Mouse (Mus musculus) MEL (cell line): Measurements from ENCODE around the gene Unc45b. TPM values are rescaled to one million over a fixed set of nuclear protein-coding genes. Genes with fewer than 3 reads are reported as not detected.
A peak's percentile ranks its signal among the peaks of the same experiment; 100 is the strongest.

Source experiments
- DNase-seq: peaks from one replicate; pipeline ENCODE4 v3.0.0; 2011; ENCODE audit warnings: low read depth, low spot score
- H3K27ac ChIP-seq: 2 replicates; pipeline ENCODE4 v1.5.1; 2012; ENCODE audit warnings: low read depth, mild to moderate bottlenecking, control low read depth, low read length, moderate library complexity; ENCODE audit not compliant: control insufficient read depth
- H3K27me3 ChIP-seq, 2 experiments: fragments of 150-350 bp in 1 of 2; sonication (generic) in 1 of 2; 2 replicates each; pipeline ENCODE4 v1.6.1; 2012; ENCODE audit warnings: low read length in 2 of 2, mild to moderate bottlenecking in 2 of 2, improper control_type of control experiment in 1 of 2, moderate library complexity in 1 of 2; ENCODE audit not compliant: insufficient read depth in 2 of 2, control insufficient read depth in 1 of 2
- H3K36me3 ChIP-seq, 2 experiments: 2 replicates each; pipeline ENCODE4 v1.6.1; 2012 to 2014; ENCODE audit warnings: low read length in 2 of 2, improper control_type of control experiment in 1 of 2, inconsistent platforms in 1 of 2, mild to moderate bottlenecking in 1 of 2; ENCODE audit not compliant: insufficient read depth in 2 of 2, control insufficient read depth in 1 of 2
- H3K4me1 ChIP-seq, 2 experiments: fragments of 150-350 bp in 1 of 2; sonication (generic) in 1 of 2; 2 replicates each; pipeline ENCODE4 v1.6.1; 2012; ENCODE audit warnings: low read length in 2 of 2, improper control_type of control experiment in 1 of 2, mild to moderate bottlenecking in 1 of 2; ENCODE audit not compliant: insufficient read depth in 2 of 2, control insufficient read depth in 1 of 2
- H3K4me3 ChIP-seq, 2 experiments: fragments of 150-350 bp in 1 of 2; sonication (generic) in 1 of 2; 2 replicates each; pipeline ENCODE4 v1.5.1; 2012; ENCODE audit warnings: low read depth in 2 of 2, low read length in 2 of 2, mild to moderate bottlenecking in 2 of 2, moderate library complexity in 2 of 2, control low read depth in 1 of 2, improper control_type of control experiment in 1 of 2; ENCODE audit not compliant: control insufficient read depth in 1 of 2, insufficient read depth in 1 of 2
- H3K79me2 ChIP-seq: 2 replicates; pipeline ENCODE4 v1.6.1; 2012; ENCODE audit warnings: mild to moderate bottlenecking, low read length, moderate library complexity; ENCODE audit not compliant: control insufficient read depth, poor library complexity, insufficient read depth
- H3K9ac ChIP-seq: 2 replicates; pipeline ENCODE4 v1.6.1; 2012; ENCODE audit warnings: low read depth, mild to moderate bottlenecking, control low read depth, low read length, moderate library complexity; ENCODE audit not compliant: control insufficient read depth, poor library complexity, severe bottlenecking
- H3K9me3 ChIP-seq: fragments of 150-350 bp; sonication (generic); replicated peaks from 2 replicates; pipeline ENCODE4 v1.6.1; 2012; ENCODE audit warnings: mild to moderate bottlenecking, low read length, improper control_type of control experiment, moderate library complexity; ENCODE audit not compliant: insufficient read depth
- CHD2 ChIP-seq: IDR thresholded peaks from 2 replicates; pipeline ENCODE4 v1.6.1; 2011; ENCODE audit warnings: low read length, improper control_type of control experiment
- CTCF ChIP-seq, 3 experiments: IDR thresholded peaks in 2 of 3; conservative IDR thresholded peaks in 1 of 3; 2 replicates each; pipeline ENCODE4 v1.5.1; 2011 to 2012; ENCODE audit warnings: low read length in 3 of 3, low read depth in 2 of 3, mild to moderate bottlenecking in 2 of 3, improper control_type of control experiment in 1 of 3, inconsistent platforms in 1 of 3, mixed read lengths in 1 of 3, moderate library complexity in 1 of 3; ENCODE audit not compliant: control insufficient read depth in 1 of 3, insufficient read depth in 1 of 3, poor library complexity in 1 of 3, severe bottlenecking in 1 of 3
- ELF1 ChIP-seq: IDR thresholded peaks from 2 replicates; pipeline ENCODE4 v1.6.1; 2014; ENCODE audit warnings: low read depth, mild to moderate bottlenecking, inconsistent platforms, low read length, improper control_type of control experiment, moderate library complexity
- EP300 ChIP-seq, 2 experiments: IDR thresholded peaks; 2 replicates each; pipeline ENCODE4 v1.6.1; 2011; ENCODE audit warnings: improper control_type of control experiment in 2 of 2, low read length in 2 of 2, low read depth in 1 of 2, mild to moderate bottlenecking in 1 of 2
- ETS1 ChIP-seq: IDR thresholded peaks from 2 replicates; pipeline ENCODE4 v1.6.1; 2012; ENCODE audit warnings: low read depth, mild to moderate bottlenecking, inconsistent platforms, low read length, improper control_type of control experiment, moderate library complexity
- GATA1 ChIP-seq: IDR thresholded peaks from 2 replicates; pipeline ENCODE4 v1.6.1; 2011; ENCODE audit warnings: low read depth, low read length, improper control_type of control experiment
- HCFC1 ChIP-seq: IDR thresholded peaks from 2 replicates; pipeline ENCODE4 v1.6.1; 2012; ENCODE audit warnings: low read depth, mild to moderate bottlenecking, inconsistent platforms, low read length, improper control_type of control experiment, moderate library complexity
- JUND ChIP-seq: IDR thresholded peaks from 2 replicates; pipeline ENCODE4 v1.6.1; 2011; ENCODE audit warnings: low read depth, mild to moderate bottlenecking, improper control_type of control experiment, low read length
- MAX ChIP-seq: IDR thresholded peaks from 2 replicates; pipeline ENCODE4 v1.6.1; 2011; ENCODE audit warnings: low read length, improper control_type of control experiment
- MAZ ChIP-seq: IDR thresholded peaks from 2 replicates; pipeline ENCODE4 v1.6.1; 2012; ENCODE audit warnings: low read depth, mild to moderate bottlenecking, inconsistent platforms, low read length, improper control_type of control experiment
- MEF2A ChIP-seq: IDR thresholded peaks from 2 replicates; pipeline ENCODE4 v1.6.1; 2014; ENCODE audit warnings: low read depth, mild to moderate bottlenecking, inconsistent platforms, low read length, improper control_type of control experiment; ENCODE audit not compliant: poor library complexity, insufficient replicate concordance, severe bottlenecking; ENCODE audit errors: extremely low read depth
- MXI1 ChIP-seq: IDR thresholded peaks from 2 replicates; pipeline ENCODE4 v1.6.1; 2011; ENCODE audit warnings: mild to moderate bottlenecking, low read depth, low read length, improper control_type of control experiment
- NRF1 ChIP-seq: IDR thresholded peaks from 2 replicates; pipeline ENCODE4 v1.6.1; 2014; ENCODE audit warnings: low read depth, mild to moderate bottlenecking, inconsistent platforms, low read length, improper control_type of control experiment, moderate library complexity; ENCODE audit not compliant: poor library complexity, insufficient read depth, severe bottlenecking
- POLR2A ChIP-seq, 2 experiments: IDR thresholded peaks; 2 replicates each; pipeline ENCODE4 v1.6.1; 2011 to 2012; ENCODE audit warnings: low read length in 2 of 2, mild to moderate bottlenecking in 2 of 2, control low read depth in 1 of 2, improper control_type of control experiment in 1 of 2, low read depth in 1 of 2, moderate library complexity in 1 of 2; ENCODE audit not compliant: control insufficient read depth in 1 of 2, insufficient read depth in 1 of 2, poor library complexity in 1 of 2
- POLR2AphosphoS2 ChIP-seq: IDR thresholded peaks from 2 replicates; pipeline ENCODE4 v1.6.1; 2011; ENCODE audit warnings: low read length, improper control_type of control experiment
- POLR2AphosphoS5 ChIP-seq: IDR thresholded peaks from 2 replicates; pipeline ENCODE4 v1.6.1; 2012; ENCODE audit warnings: low read depth, borderline replicate concordance, mild to moderate bottlenecking, inconsistent platforms, low read length, moderate library complexity, mixed read lengths
- RAD21 ChIP-seq: IDR thresholded peaks from 2 replicates; pipeline ENCODE4 v1.6.1; 2011; ENCODE audit warnings: mild to moderate bottlenecking, low read depth, low read length, improper control_type of control experiment
- RCOR1 ChIP-seq: IDR thresholded peaks from 2 replicates; pipeline ENCODE4 v1.6.1; 2012; ENCODE audit warnings: low read depth, mild to moderate bottlenecking, inconsistent platforms, low read length, improper control_type of control experiment
- SIN3A ChIP-seq: IDR thresholded peaks from 2 replicates; pipeline ENCODE4 v1.6.1; 2012; ENCODE audit warnings: low read length, improper control_type of control experiment, inconsistent platforms
- TAL1 ChIP-seq: IDR thresholded peaks from 2 replicates; pipeline ENCODE4 v1.6.1; 2012; ENCODE audit warnings: mild to moderate bottlenecking, inconsistent platforms, low read length, moderate library complexity, mixed read lengths
- TCF12 ChIP-seq: IDR thresholded peaks from 2 replicates; pipeline ENCODE4 v1.6.1; 2014; ENCODE audit warnings: low read depth, mild to moderate bottlenecking, inconsistent platforms, low read length, improper control_type of control experiment, moderate library complexity
- UBTF ChIP-seq: IDR thresholded peaks from 2 replicates; pipeline ENCODE4 v1.6.1; 2012; ENCODE audit warnings: low read depth, mild to moderate bottlenecking, inconsistent platforms, low read length, improper control_type of control experiment, moderate library complexity, borderline replicate concordance; ENCODE audit not compliant: insufficient read depth
- USF1 ChIP-seq: IDR thresholded peaks from 2 replicates; pipeline ENCODE4 v1.6.1; 2014; ENCODE audit warnings: low read depth, mild to moderate bottlenecking, inconsistent platforms, low read length, improper control_type of control experiment, moderate library complexity
- ZKSCAN1 ChIP-seq: IDR thresholded peaks from 2 replicates; pipeline ENCODE4 v1.6.1; 2012; ENCODE audit warnings: low read depth, mild to moderate bottlenecking, inconsistent platforms, low read length, improper control_type of control experiment, moderate library complexity
- ZMIZ1 ChIP-seq: IDR thresholded peaks from 2 replicates; pipeline ENCODE4 v1.6.1; 2012; ENCODE audit warnings: low read depth, mild to moderate bottlenecking, inconsistent platforms, low read length, improper control_type of control experiment, moderate library complexity
- ZNF384 ChIP-seq: IDR thresholded peaks from 2 replicates; pipeline ENCODE4 v1.6.1; 2012; ENCODE audit warnings: low read depth, mild to moderate bottlenecking, inconsistent platforms, low read length, improper control_type of control experiment
- polyA plus RNA-seq, 2 experiments: library from polyadenylated mRNA; stranded (reverse) in 1 of 2; unstranded in 1 of 2; fragments of >175 nt in 1 of 2; fragments of >200 nt in 1 of 2; gene quantifications; 2 replicates each; pipeline versions ENCODE4 v1.2.1 to v1.2.4; 2012; ENCODE audit warnings: low replicate concordance in 2 of 2, low read depth in 1 of 2; ENCODE audit not compliant: insufficient read length in 2 of 2, insufficient read depth in 1 of 2, missing spikeins in 1 of 2
- total RNA-seq: library from RNA; depleted of rRNA; stranded (reverse); fragments of 300-350 nt; gene quantifications from 2 replicates; pipeline ENCODE4 v1.2.3, GENCODE M21; 2012

Gene Unc45b
- total and polyA plus RNA-seq, 3 experiments = 0.08 to 0.29 TPM; not detected in 1

DNA sequence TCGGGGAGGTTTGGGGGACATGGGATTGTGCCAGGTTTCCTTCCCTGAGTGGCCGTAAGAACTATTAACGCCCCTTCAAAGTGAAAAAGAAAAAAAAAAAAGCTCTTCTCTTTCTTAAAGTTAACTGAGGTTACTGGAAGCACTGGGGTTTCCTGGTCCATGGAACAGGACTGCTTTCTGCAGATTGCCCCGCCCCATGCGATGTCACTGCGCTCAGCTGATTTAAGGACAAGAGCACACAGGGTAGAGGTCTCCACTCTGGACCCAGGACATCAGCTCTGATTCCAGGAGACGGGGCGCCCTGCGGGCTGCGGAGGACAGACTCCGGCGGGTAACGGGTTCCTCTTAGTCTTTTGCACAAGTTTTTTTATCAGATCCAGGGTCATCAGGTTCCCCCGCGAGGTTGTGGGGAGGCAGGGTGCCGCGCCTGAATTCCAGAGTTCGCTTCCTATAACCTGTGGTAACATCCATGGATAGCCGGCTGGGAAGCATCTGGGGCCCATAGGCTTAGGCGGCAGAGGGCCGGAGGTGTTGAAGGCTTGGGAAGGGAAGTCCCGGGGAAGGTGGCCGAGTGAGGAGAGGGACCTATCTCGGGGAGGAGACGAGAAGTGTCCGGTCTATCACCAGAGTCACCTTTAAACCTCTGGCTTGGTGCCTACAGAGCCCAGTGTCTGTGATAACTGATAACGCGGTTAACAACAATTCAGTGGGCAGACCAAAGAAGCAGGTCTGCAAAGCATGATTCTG lies 41.7 kb downstream of the Unc45b start:
- no peaks in the 10 kb centered on the region for H3K9me3 ChIP-seq
- 0 out of 2 replicates have a peak, but pooled peaks have one; percentile 5 for TF ChIP-seq MAZ
- peak; percentile 82 for TF ChIP-seq EP300 (IDR thresholded peaks at IDR 0.05; ENCODE audit: low read depth in 1 of 2, low read length in 2 of 2)
- TF ChIP-seq TCF12 = peak; percentile 86
- no peak for TF ChIP-seq ZMIZ1
- TF ChIP-seq NRF1 = no peak
- TF ChIP-seq ZKSCAN1 = no peak
- TF ChIP-seq TAL1 = peak; percentile 86
- no peak for TF ChIP-seq POLR2AphosphoS2
- TF ChIP-seq UBTF = peak; percentile 73; the same call in 1 of the 2 replicates
- peak; percentile 80 for TF ChIP-seq GATA1
- TF ChIP-seq ZNF384 = peak; percentile 58; the same call in 1 of the 2 replicates
- TF ChIP-seq RCOR1 = peak; percentile 17; the same call in 1 of the 2 replicates
- 0 out of 2 replicates have a peak, but pooled peaks have one; percentile 26 for TF ChIP-seq ETS1
- H3K9ac ChIP-seq = peak overlapping the region; percentile 53
- peak; percentile 81 for DNase-seq
- peaks cover 0 to 10% of the 10 kb centered on the region in 2 experiments; a peak in 2 of 4 replicates for H3K36me3 ChIP-seq
- H3K4me3 ChIP-seq = peak overlapping the region; percentile 48 to 54
- no peaks in the 10 kb centered on the region; a peak in 1 of 4 replicates for H3K27me3 ChIP-seq
- H3K4me1 ChIP-seq = peaks cover 0 to 13% of the 10 kb centered on the region in 2 experiments; a peak in 2 of 4 replicates
- H3K27ac ChIP-seq = peak overlapping the region; percentile 57
- H3K79me2 ChIP-seq = no peaks in the 10 kb centered on the region

DNA sequence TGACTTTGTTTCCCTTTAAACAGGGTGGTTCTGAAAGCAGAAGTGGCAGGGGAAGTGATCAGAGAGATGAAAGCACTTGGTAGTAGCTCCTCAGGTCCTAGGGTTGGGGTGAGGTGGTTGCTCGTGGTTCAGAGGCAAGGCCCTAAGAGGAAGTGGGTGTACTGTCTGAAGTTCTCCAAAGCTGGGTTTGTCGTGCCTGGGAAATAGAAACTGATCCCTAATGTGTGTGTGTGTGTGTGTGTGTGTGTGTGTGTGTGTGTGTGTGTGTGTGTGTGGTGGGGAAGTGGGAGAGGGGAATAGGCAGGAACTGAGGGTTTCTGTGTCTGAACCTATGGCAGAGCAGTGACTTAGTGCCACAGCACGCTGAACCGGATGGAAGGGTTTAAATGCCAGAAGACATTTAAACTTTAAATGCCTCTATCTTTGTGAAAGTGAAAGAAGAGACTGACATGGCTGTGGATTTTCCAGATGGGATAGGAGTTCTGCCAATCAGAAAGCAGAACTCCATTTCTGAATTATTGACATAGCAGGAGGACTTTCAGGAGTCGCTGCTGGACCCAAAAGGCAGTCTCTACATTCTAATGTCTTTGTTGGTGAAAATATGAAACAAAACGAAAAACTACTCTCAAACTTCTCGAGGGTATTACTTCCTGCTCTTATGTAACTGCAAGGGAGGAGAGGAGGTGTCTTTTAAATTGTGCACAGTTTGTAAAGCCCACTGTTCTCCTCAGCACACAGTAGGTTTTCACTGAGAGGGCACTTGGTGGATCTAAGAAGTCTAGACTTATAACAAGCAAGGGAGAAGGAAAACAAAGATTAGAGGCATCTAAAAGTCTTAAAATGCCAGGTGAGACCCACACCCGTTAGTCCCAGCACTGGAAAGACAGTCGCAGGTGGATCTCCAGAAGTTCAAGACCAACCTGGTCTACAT lies 42.5 kb downstream of the Unc45b start:
- Histone ChIP-seq H3K4me3 (peak overlapping the region; percentile 48 to 54), H3K9ac (peak overlapping the region; percentile 53), H3K4me1 (peaks cover 0 to 16% of the 10 kb centered on the region in 2 experiments; a peak in 2 of 4 replicates), H3K79me2 (no peaks in the 10 kb centered on the region), H3K9me3 (no peaks in the 10 kb centered on the region), H3K36me3 (peaks cover 0 to 14% of the 10 kb centered on the region in 2 experiments; a peak in 2 of 4 replicates), H3K27ac (peak overlapping the region; percentile 57), H3K27me3 (no peaks in the 10 kb centered on the region; a peak in 1 of 4 replicates)
- peak; percentile 96 for DNase-seq
- no peak for TF ChIP-seq CTCF (IDR thresholded peaks at IDR 0.05 in 2 of 3, conservative IDR thresholded peaks at IDR 0.05 in 1 of 3; ENCODE audit: control insufficient read depth in 1 of 3, insufficient read depth in 1 of 3, low read depth in 2 of 3, low read length in 3 of 3, poor library complexity in 1 of 3, severe bottlenecking in 1 of 3)
- TF ChIP-seq ETS1 = peak; percentile 52
- no peak for TF ChIP-seq RAD21
- TF ChIP-seq MAX = peak; percentile 34; the same call in 1 of the 2 replicates
- no peak for TF ChIP-seq JUND
- TF ChIP-seq MEF2A = no peak
- TF ChIP-seq RCOR1 = no peak
- TF ChIP-seq SIN3A = peak; percentile 71
- TF ChIP-seq POLR2AphosphoS5 = no peak
- TF ChIP-seq ELF1 = no peak
- peak; percentile 90 for TF ChIP-seq MXI1
- no peak for TF ChIP-seq USF1
- TF ChIP-seq UBTF = 0 out of 2 replicates have a peak, but pooled peaks have one; percentile 40
- no peak for TF ChIP-seq CHD2
- TF ChIP-seq HCFC1 = no peak
- TF ChIP-seq ZMIZ1 = no peak
- peak; percentile 90 for TF ChIP-seq ZKSCAN1
- TF ChIP-seq POLR2A (IDR thresholded peaks at IDR 0.05; ENCODE audit: control insufficient read depth in 1 of 2, insufficient read depth in 1 of 2, low read depth in 1 of 2, low read length in 2 of 2, poor library complexity in 1 of 2) = no peak
